Mouse (Mus musculus) liver, embryonic 14.5 days (tissue): ENCODE measurements around the gene Retnla.

Experiments used
- CTCF ChIP-seq: IDR thresholded peaks from 2 replicates; pipeline ENCODE4 v1.5.1; 2016; ENCODE audit warnings: antibody characterized with exemption, low read depth, control low read depth
- EP300 ChIP-seq: IDR thresholded peaks from 2 replicates; pipeline ENCODE4 v1.6.1; 2016; ENCODE audit warnings: antibody characterized with exemption, low read depth

GRCm38 (mm10) chr16:48800906-48801305, 41.4 kb upstream of the Retnla start:
- TF ChIP-seq CTCF: no peak
- TF ChIP-seq EP300: no peak
